Mouse (Mus musculus) adrenal gland, adult 10 weeks (tissue): ENCODE results near the gene Acaa1a. TPM values are rescaled to one million over a fixed set of nuclear protein-coding genes. Genes with fewer than 3 reads are reported as not detected.

ENCODE experiments used
- polyA plus RNA-seq: library from polyadenylated mRNA; stranded (reverse); fragments of 350-450 nt; fragmentation: Illumina TruSeq; extraction: RNeasy Lipid Tissue Mini Kit (QIAGEN cat#74804); gene quantifications from one replicate; pipeline ENCODE4 v1.2.3, GENCODE M21; 2014; ENCODE audit warnings: low read depth, low replicate concordance

Gene Acaa1a
- polyA plus RNA-seq, result 3.5 TPM

DNA sequence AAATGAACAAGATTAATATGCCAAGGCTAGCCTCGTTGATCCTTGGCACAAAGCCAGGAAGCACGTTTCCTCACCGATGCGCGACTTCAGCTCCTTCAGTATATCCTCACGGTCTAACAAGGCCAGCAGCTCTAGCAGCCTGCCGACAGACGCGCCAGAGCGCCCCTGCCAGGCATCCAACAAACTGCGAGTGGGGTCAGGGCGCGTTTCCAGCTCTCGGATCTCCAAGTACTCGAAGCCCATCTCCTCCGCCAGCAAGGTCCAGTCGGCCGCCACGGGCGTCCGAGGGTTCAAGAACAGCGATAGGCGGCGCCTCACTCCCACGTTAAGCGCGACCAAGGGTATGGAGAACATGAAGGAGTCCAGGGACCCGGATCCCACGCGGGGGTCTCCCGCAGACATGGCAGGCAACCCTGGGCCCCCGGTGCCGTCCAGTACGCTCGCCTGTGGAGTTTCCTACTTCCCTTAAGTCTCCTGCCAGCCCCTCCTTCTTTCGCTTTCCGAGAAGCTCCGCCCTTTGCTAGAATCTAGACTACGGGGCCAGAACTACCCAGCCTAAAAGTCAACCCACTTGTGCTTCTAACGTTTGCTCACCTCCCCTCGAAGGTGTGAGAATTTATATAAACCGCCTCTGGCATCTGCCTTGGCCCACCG is at the start of gene Acaa1a:
Gene Acaa1a, plus strand, starts transcription at position 119 of the 654 bp plus-strand sequence.

DNA sequence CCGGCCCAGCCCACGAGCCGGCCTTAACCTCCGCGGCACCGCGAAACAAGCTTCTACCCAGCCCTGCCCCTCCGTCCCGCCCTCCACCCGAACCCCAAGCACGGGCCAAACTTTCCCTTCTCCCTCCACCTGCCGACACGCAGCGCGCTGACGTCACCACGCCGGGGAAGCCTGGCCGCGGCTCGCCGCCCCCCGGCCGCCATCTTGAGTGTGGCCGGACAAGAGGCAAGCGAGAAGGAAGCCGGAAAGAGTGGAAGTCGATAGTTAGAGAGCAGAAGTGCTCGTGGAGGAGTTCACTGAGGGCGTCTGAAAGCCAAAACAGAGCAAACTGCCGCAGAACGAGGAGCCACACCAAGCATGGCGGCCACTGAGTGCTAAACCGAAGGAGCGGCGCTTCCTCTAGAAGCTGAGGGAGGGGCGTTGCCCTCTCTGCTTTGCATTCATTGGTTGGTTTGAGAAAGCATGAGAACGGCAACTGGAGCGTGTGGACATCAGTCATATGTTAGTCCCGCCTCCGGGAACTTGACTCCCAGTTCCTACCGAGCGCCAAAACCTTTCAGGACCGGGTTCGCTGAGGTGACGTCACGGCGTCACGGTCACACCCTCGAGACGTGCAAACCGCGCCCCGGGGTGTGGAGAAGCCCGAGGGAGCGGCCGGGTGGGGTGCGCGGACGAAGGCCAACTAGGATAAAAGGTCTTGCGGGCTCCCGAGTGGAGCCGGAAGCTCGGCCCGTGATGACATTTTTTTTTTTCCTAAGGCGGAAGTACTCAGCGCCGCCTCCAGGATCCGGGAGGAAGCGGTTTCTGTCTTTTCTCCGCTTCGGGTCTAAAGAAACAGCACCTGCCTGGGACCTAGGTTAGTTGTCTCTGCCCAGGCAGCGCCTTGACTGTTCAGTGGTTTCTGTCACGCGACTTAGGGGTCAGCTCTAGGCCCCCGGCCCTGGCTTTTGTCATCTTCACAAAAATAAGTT is 16.9 kb upstream of the Acaa1a start, which contains the start of gene Oxsr1:
Gene Oxsr1, minus strand, starts transcription at position 139 of the 971 bp plus-strand sequence.

GRCm38 (mm10) chr9:119340909-119341816 is 1.7 kb downstream of the Acaa1a start, which contains the start of gene Myd88:
Myd88 (minus strand) TSS chr9:119341411.

DNA sequence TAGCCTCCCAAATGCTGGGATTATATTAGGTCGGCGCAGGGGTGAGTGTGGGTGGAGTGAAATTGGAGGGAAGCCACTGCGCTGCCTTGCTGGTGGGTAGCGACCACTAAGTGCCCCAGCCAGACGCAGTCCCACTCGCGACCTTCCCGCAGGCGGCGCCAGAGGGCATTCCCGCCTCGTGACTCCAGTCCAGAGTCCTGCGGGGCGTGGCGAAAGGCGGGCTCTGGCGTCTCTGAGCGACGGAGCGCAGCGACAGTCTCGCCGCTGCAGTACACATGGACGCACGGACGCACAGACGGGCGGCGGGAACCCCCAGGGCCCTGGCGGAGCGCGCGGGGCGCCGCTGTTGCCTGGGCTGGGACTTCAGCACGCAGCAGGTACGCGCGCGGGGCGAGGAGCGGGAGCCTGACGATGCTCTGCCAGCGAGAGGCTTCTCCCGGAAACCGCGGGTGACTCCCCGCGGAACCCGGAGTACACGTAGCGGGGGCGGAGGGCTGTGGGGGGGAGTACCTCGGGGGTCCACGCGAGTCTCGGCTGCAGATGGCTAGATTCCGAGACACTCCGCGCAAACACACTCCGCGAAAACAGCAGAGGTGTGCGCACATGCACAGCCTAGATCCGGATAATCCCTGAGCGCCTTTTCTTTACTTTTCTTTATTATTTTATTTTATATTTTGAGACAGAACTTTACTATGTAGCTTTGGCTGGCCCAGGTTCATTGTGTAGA is 18.0 kb downstream of the Acaa1a start, which contains the start of gene Xylb:
Gene Xylb, plus strand, starts transcription at position 51 of the 727 bp plus-strand sequence.

GRCm38 (mm10) chr9:119365284-119365683 is 25.8 kb downstream of the Acaa1a start, which contains the start of gene Slc22a14:
Slc22a14 (minus strand) TSS chr9:119365553.

Other genes starting within 250 kb of the Acaa1a start
- gene Plcd1, start 246.2 kb upstream of the Acaa1a start, polyA plus RNA-seq, result 0.29 TPM
- gene Dlec1, start 237.2 kb upstream of the Acaa1a start, polyA plus RNA-seq, result 0.93 TPM
- gene Acaa1b, start 182.6 kb upstream of the Acaa1a start, polyA plus RNA-seq, result 0.76 TPM
- not detected for gene Gm47289, start 180.5 kb upstream of the Acaa1a start, polyA plus RNA-seq
- not detected for gene Slc22a13, start 130.6 kb upstream of the Acaa1a start, polyA plus RNA-seq
- gene Oxsr1, start 17.2 kb upstream of the Acaa1a start, polyA plus RNA-seq, result 42.5 TPM
- 8.6 TPM for gene Myd88, start 1.7 kb downstream of the Acaa1a start, polyA plus RNA-seq
- gene Xylb, start 17.7 kb downstream of the Acaa1a start, polyA plus RNA-seq, result 0.87 TPM
- gene Slc22a14, start 25.9 kb downstream of the Acaa1a start, polyA plus RNA-seq, result not detected
- gene Acvr2b, start 62.4 kb downstream of the Acaa1a start, polyA plus RNA-seq, result 0.82 TPM
- gene Exog, start 105.3 kb downstream of the Acaa1a start, polyA plus RNA-seq, result 2.2 TPM
- not detected for gene Scn5a, start 239.3 kb downstream of the Acaa1a start, polyA plus RNA-seq